ENCODE assay signal across 14 mouse cellular contexts in genomic region chr14:48303841-48304240, GRCm38 (mm10).
A peak's percentile ranks its signal among the peaks of the same experiment; 100 is the strongest.
DNase-seq lines count a peak whose midpoint lies in the region; ATAC-seq and TF ChIP-seq lines count a peak whose summit lies in the region.
"Had no signal": no experiment of that assay in that cellular context is flagged by ENCODE, and none has a peak within 500 bp of the region (broad histone marks: within the 10 kb centered on the region; RNA-seq: fewer than 3 reads in every experiment).

No protein-coding gene starts in this region.

- H3K4me2 ChIP-seq in forebrain, embryonic 16.5 days (ENCODE audit: low read length), result no peak overlapping the region
- no peak overlapping the region for H3K4me2 ChIP-seq in forebrain, postnatal 0 days (ENCODE audit: low read depth)
- no peak overlapping the region for H3K4me2 ChIP-seq in lung, embryonic 14.5 days
- H3K4me2 ChIP-seq in hindbrain, embryonic 11.5 days (replicated peaks; ENCODE audit: low read depth, low read length), result no peak overlapping the region
- H3K4me2 ChIP-seq: embryonic facial prominence, embryonic 13.5 days; forebrain, embryonic 15.5 days had no signal

- peaks cover 7% of the 10 kb centered on the region for H3K4me1 ChIP-seq in forebrain, embryonic 16.5 days (replicated peaks; ENCODE audit: control insufficient read depth, insufficient read depth, low read length)
- no peaks in the 10 kb centered on the region for H3K4me1 ChIP-seq in forebrain, postnatal 0 days (ENCODE audit: insufficient read depth)
- H3K4me1 ChIP-seq in lung, embryonic 14.5 days (ENCODE audit: insufficient read depth), result 0 out of 2 replicates have a peak, but pooled peaks cover 2% of the 10 kb centered on the region
- H3K4me1 ChIP-seq in hindbrain, embryonic 11.5 days (replicated peaks; ENCODE audit: control insufficient read depth, insufficient read depth, low read length), result no peaks in the 10 kb centered on the region

- no peak overlapping the region for H3K9ac ChIP-seq in forebrain, embryonic 16.5 days (replicated peaks; ENCODE audit: low read depth, low read length)
- no peak overlapping the region for H3K9ac ChIP-seq in forebrain, postnatal 0 days
- no peak overlapping the region for H3K9ac ChIP-seq in lung, embryonic 14.5 days
- H3K9ac ChIP-seq in hindbrain, embryonic 11.5 days (ENCODE audit: low read depth, low read length), result no peak overlapping the region
- H3K9ac ChIP-seq: embryonic facial prominence, embryonic 13.5 days; forebrain, embryonic 15.5 days had no signal

- ATAC-seq in forebrain, embryonic 16.5 days, result peak; percentile 26; the same call in 1 of the 2 replicates
- no peak for ATAC-seq in forebrain, postnatal 0 days
- ATAC-seq in lung, embryonic 14.5 days (ENCODE audit: insufficient read depth), result no peak
- no peak for ATAC-seq in hindbrain, embryonic 11.5 days (ENCODE audit: low FRiP score)

- no peaks in the 10 kb centered on the region for H3K9me3 ChIP-seq in forebrain, embryonic 16.5 days (ENCODE audit: control insufficient read depth, low read length)
- H3K9me3 ChIP-seq in forebrain, postnatal 0 days (ENCODE audit: low read length), result no peaks in the 10 kb centered on the region
- no peaks in the 10 kb centered on the region; the same call in 1 of the 2 replicates for H3K9me3 ChIP-seq in lung, embryonic 14.5 days (ENCODE audit: low read depth, low read length)
- H3K9me3 ChIP-seq in hindbrain, embryonic 11.5 days (ENCODE audit: control insufficient read depth, low read length), result no peaks in the 10 kb centered on the region
- H3K9me3 ChIP-seq: forebrain, embryonic 15.5 days; limb, embryonic 10.5 days had no signal

- no peak overlapping the region for H3K4me3 ChIP-seq in forebrain, embryonic 16.5 days (replicated peaks; ENCODE audit: low read length)
- H3K4me3 ChIP-seq in forebrain, postnatal 0 days (ENCODE audit: low read depth, low read length), result no peak overlapping the region
- H3K4me3 ChIP-seq in lung, embryonic 14.5 days (ENCODE audit: low read depth, low read length), result no peak overlapping the region
- no peak overlapping the region for H3K4me3 ChIP-seq in hindbrain, embryonic 11.5 days (ENCODE audit: low read depth, low read length)
- H3K4me3 ChIP-seq: embryonic facial prominence, embryonic 13.5 days; forebrain, embryonic 15.5 days; limb, embryonic 10.5 days had no signal

- 90% methylated on average over 9 of the region's 9 CpGs for WGBS in forebrain, embryonic 16.5 days
- 93% methylated on average over 9 of the region's 9 CpGs for WGBS in forebrain, postnatal 0 days
- WGBS in lung, embryonic 14.5 days, result 82% methylated on average over 9 of the region's 9 CpGs
- 88% methylated on average over 9 of the region's 9 CpGs for WGBS in hindbrain, embryonic 11.5 days

- no peak for DNase-seq in forebrain, postnatal 0 days
- DNase-seq in lung, embryonic 14.5 days, result peak; percentile 40
- no peak for DNase-seq in lung, postnatal 4 days
- peak; percentile 9 for DNase-seq in heart, postnatal 4 days
- DNase-seq in thymus, postnatal 25 days, result peak; percentile 41
- no peak for DNase-seq in hindbrain, embryonic 11.5 days (ENCODE audit: low spot score)
- no peak for DNase-seq in right cerebral cortex, postnatal 4 days
- DNase-seq: adrenal gland, postnatal 25 days; cerebellum, adult 18-20 months; lung, adult 18-20 months had no signal

- no peak for TF ChIP-seq CTCF in forebrain, postnatal 0 days (IDR thresholded peaks at IDR 0.05; ENCODE audit: low read depth)
- no peak for TF ChIP-seq CTCF in lung, embryonic 14.5 days (IDR thresholded peaks at IDR 0.05; ENCODE audit: low read depth)

- no peak overlapping the region for H3K27ac ChIP-seq in forebrain, embryonic 16.5 days (ENCODE audit: low read length)
- no peak overlapping the region for H3K27ac ChIP-seq in forebrain, postnatal 0 days (ENCODE audit: low read depth, low read length)
- no peak overlapping the region for H3K27ac ChIP-seq in lung, embryonic 14.5 days (ENCODE audit: low read depth)
- no peak overlapping the region for H3K27ac ChIP-seq in hindbrain, embryonic 11.5 days (ENCODE audit: low read depth, low read length)
- H3K27ac ChIP-seq: embryonic facial prominence, embryonic 13.5 days; limb, embryonic 10.5 days had no signal

- H3K27me3 ChIP-seq in forebrain, embryonic 16.5 days (replicated peaks; ENCODE audit: control insufficient read depth, insufficient read depth, low read length), result no peaks in the 10 kb centered on the region
- H3K27me3 ChIP-seq in forebrain, postnatal 0 days (ENCODE audit: insufficient read depth, low read length), result no peaks in the 10 kb centered on the region
- H3K27me3 ChIP-seq in lung, embryonic 14.5 days (ENCODE audit: insufficient read depth, low read length), result no peaks in the 10 kb centered on the region
- no peaks in the 10 kb centered on the region for H3K27me3 ChIP-seq in hindbrain, embryonic 11.5 days (ENCODE audit: control insufficient read depth, insufficient read depth, low read length)
- H3K27me3 ChIP-seq: forebrain, embryonic 15.5 days had no signal

- H3K36me3 ChIP-seq in forebrain, embryonic 16.5 days (ENCODE audit: control insufficient read depth, insufficient read depth), result no peaks in the 10 kb centered on the region
- no peaks in the 10 kb centered on the region for H3K36me3 ChIP-seq in forebrain, postnatal 0 days (ENCODE audit: insufficient read depth)
- no peaks in the 10 kb centered on the region for H3K36me3 ChIP-seq in lung, embryonic 14.5 days (ENCODE audit: insufficient read depth)
- no peaks in the 10 kb centered on the region for H3K36me3 ChIP-seq in hindbrain, embryonic 11.5 days (ENCODE audit: control insufficient read depth, insufficient read depth, low read length)
- H3K36me3 ChIP-seq: embryonic facial prominence, embryonic 13.5 days; forebrain, embryonic 15.5 days; limb, embryonic 10.5 days had no signal

Comparison
In these comparisons a context has a peak if more than half of its experiments do, and no peak if none do; other contexts are left out.
1. DNase-seq: peak in lung, embryonic 14.5 days (single experiment), heart, postnatal 4 days (single experiment) and thymus, postnatal 25 days (single experiment); none in forebrain, postnatal 0 days (single experiment), lung, postnatal 4 days (0 of 2), hindbrain, embryonic 11.5 days (single experiment) and right cerebral cortex, postnatal 4 days (single experiment).